Mouse (Mus musculus): ENCODE measurements around the gene Tigd3. TPM values are rescaled to one million over a fixed set of nuclear protein-coding genes. Genes with fewer than 3 reads are reported as not detected.

Tigd3 gene
- total RNA-seq, 2 experiments from 2014 or later: 3.1 TPM

- no peak for DNase-seq (ENCODE audit: low spot score in 2 of 2)
Observed at GRCm38 (mm10) chr19:5848032-5848825, 45.7 kb downstream of the Tigd3 start.

GRCm38 (mm10) chr19:5847306-5847796 is 46.6 kb downstream of the Tigd3 start:
- DNase-seq (ENCODE audit: low spot score in 2 of 2): no peak

GRCm38 (mm10) chr19:5846557-5847305 is 47.2 kb downstream of the Tigd3 start:
- DNase-seq (ENCODE audit: low spot score in 2 of 2): peak in 1 of 2 experiments; percentile 65

GRCm38 (mm10) chr19:5846154-5846553 is 47.8 kb downstream of the Tigd3 start:
- DNase-seq (ENCODE audit: low spot score in 2 of 2): no peak

GRCm38 (mm10) chr19:5845319-5846135 is 48.4 kb downstream of the Tigd3 start:
- peak; percentile 87 to 92 for DNase-seq (ENCODE audit: low spot score in 2 of 2)

GRCm38 (mm10) chr19:5844831-5845318 is 49.1 kb downstream of the Tigd3 start:
- no peak for DNase-seq (ENCODE audit: low spot score in 2 of 2)

GRCm38 (mm10) chr19:5843781-5844691 is 49.9 kb downstream of the Tigd3 start:
- DNase-seq (ENCODE audit: low spot score in 2 of 2): no peak

GRCm38 (mm10) chr19:5842785-5843730 is 50.9 kb downstream of the Tigd3 start:
- no peak for DNase-seq (ENCODE audit: low spot score in 2 of 2)

GRCm38 (mm10) chr19:5841999-5842784 is 51.8 kb downstream of the Tigd3 start:
- no peak for DNase-seq (ENCODE audit: low spot score in 2 of 2)

- DNase-seq (ENCODE audit: low spot score in 2 of 2): no peak
Observed at GRCm38 (mm10) chr19:5841389-5841946, 52.5 kb downstream of the Tigd3 start.

Other genes with a start within 250 kb of the Tigd3 start
- 10 to 100 TPM; 85.0 to 90.1 TPM for gene Sipa1, start 230.4 kb downstream of the Tigd3 start, total RNA-seq (2021)
- gene Map3k11, start 205.4 kb downstream of the Tigd3 start, total RNA-seq (2021): 10 to 100 TPM; 56.9 to 57.4 TPM
- gene Pcnx3, start 205.2 kb downstream of the Tigd3 start, total RNA-seq (2021): 100 to 1,000 TPM; 117 to 123 TPM
- gene Kcnk7, start 189.8 kb downstream of the Tigd3 start, total RNA-seq (2021): not detected
- 10 to 100 TPM; 34.9 to 35.6 TPM for gene Ehbp1l1, start 167.8 kb downstream of the Tigd3 start, total RNA-seq (2021)
- gene Fam89b, start 164.5 kb downstream of the Tigd3 start, total RNA-seq (2021): 10 to 100 TPM; 63.5 to 67.5 TPM
- 100 to 1,000 TPM; 277 to 287 TPM for gene Ltbp3, start 153.2 kb downstream of the Tigd3 start, total RNA-seq (2021)
- 100 to 1,000 TPM; 105 to 110 TPM for gene Scyl1, start 122.7 kb downstream of the Tigd3 start, total RNA-seq (2021)
- 10 to 100 TPM; 42.4 to 45.9 TPM for gene Frmd8, start 18.9 kb downstream of the Tigd3 start, total RNA-seq (2021)
- 10 to 100 TPM; 25.9 to 26.3 TPM for gene Slc25a45, start 16.3 kb downstream of the Tigd3 start, total RNA-seq (2021)
- 100 to 1,000 TPM; 158 to 169 TPM for gene Dpf2, start 18.9 kb upstream of the Tigd3 start, total RNA-seq (2021)
- gene Cdc42ep2, start 30.7 kb upstream of the Tigd3 start, total RNA-seq (2021): 10 to 100 TPM; 11.4 TPM
- gene Pola2, start 70.1 kb upstream of the Tigd3 start, total RNA-seq (2021): 10 to 100 TPM; 35.0 to 37.9 TPM
- not detected for gene Slc22a20, start 92.0 kb upstream of the Tigd3 start, total RNA-seq (2021)
- 10 to 100 TPM; 28.5 to 43.9 TPM for gene Capn1, start 121.7 kb upstream of the Tigd3 start, total RNA-seq (2021)
- 10 to 100 TPM; 45.8 to 48.1 TPM for gene Syvn1, start 152.4 kb upstream of the Tigd3 start, total RNA-seq (2021)
- gene Mrpl49, start 163.6 kb upstream of the Tigd3 start, total RNA-seq (2021): 10 to 100 TPM; 55.6 to 63.5 TPM
- gene Fau, start 163.7 kb upstream of the Tigd3 start, total RNA-seq (2021): 1,000 to 10,000 TPM; 1,446 to 1,549 TPM
- 10 to 100 TPM; 28.0 to 31.0 TPM for gene Znhit2, start 167.0 kb upstream of the Tigd3 start, total RNA-seq (2021)
- 10 to 100 TPM; 17.0 to 25.1 TPM for gene Tm7sf2, start 174.2 kb upstream of the Tigd3 start, total RNA-seq (2021)
- gene Vps51, start 183.1 kb upstream of the Tigd3 start, total RNA-seq (2021): 10 to 100 TPM; 80.2 to 83.4 TPM
- not detected for gene Tmem262, start 185.9 kb upstream of the Tigd3 start, total RNA-seq (2021)
- under 1 TPM in 1 of 2 experiments, not detected in 1; 0.95 TPM for gene Gm28374, start 188.1 kb upstream of the Tigd3 start, total RNA-seq (2021)
- gene Zfpl1, start 190.8 kb upstream of the Tigd3 start, total RNA-seq (2021): 10 to 100 TPM; 49.6 to 52.9 TPM
- gene Cdca5, start 190.8 kb upstream of the Tigd3 start, total RNA-seq (2021): 10 to 100 TPM; 12.4 to 13.7 TPM
- under 1 TPM; 0.62 to 0.98 TPM for gene AC131692.1, start 200.3 kb upstream of the Tigd3 start, total RNA-seq (2021)
- 1 to 10 TPM in 1 of 2 experiments, under 1 TPM in 1; 0.73 to 1.1 TPM for gene Naaladl1, start 211.6 kb upstream of the Tigd3 start, total RNA-seq (2021)
- gene Sac3d1, start 224.5 kb upstream of the Tigd3 start, total RNA-seq (2021): 10 to 100 TPM; 18.6 TPM
- gene Snx15, start 234.2 kb upstream of the Tigd3 start, total RNA-seq (2021): 10 to 100 TPM; 27.1 to 27.7 TPM
- gene Batf2, start 246.8 kb upstream of the Tigd3 start, total RNA-seq (2021): 1 to 10 TPM in 1 of 2 experiments, under 1 TPM in 1; 0.81 to 2.0 TPM
- gene Arl2, start 247.4 kb upstream of the Tigd3 start, total RNA-seq (2021): 10 to 100 TPM; 64.2 to 65.1 TPM